Mouse (Mus musculus) lung, adult 18-20 months (tissue): ENCODE data around the gene Lamc2.
A peak's percentile ranks its signal among the peaks of the same experiment; 100 is the strongest.

Experiments used
- DNase-seq, 2 experiments: peaks; one replicate each; pipeline ENCODE4 v3.0.0; 2022; ENCODE audit warnings: mixed read lengths in 2 of 2

The Lamc2 gene

DNA sequence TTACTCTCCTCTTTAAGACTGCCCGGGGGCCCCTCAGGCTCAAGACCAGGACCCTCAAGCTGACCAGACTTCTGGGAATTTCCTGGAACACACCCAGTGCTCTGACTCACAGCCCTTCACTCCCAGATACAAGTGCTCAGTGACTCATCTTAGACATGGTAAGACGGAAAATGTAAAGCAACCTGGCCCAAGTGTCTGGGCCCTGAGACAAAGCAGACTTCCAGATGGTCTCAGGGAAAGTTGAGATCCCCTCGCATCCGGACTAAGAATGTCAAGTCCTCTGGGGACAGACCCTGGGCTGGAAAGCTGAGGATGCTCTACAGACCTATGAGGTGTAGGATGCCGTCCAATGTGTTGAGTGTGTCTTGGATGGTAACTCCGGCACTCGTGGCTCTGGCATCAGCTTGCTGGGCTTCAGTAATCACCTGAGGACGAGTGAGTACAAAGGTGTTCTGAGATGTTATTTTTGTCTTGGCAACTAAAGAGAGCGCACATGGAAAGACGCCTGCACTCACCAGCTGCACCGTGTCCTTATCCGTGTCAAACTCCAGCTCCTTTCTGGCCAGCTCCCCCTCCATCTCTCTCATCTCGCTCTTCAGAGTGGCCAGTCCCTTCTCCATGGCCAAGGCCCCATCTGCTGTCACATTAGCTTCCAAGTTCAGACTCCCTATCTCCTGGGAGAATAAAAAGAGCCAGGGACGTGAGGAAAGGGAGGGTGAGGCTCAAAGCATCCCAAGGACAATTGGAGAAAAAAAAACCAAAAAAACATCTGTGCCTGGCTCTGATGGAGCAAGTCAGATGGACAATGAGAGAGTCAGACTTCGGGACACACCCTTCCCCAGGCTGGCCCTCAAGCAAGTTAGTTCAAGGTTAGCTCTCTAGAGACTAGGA, 59.5 kb downstream of the Lamc2 start:
- peak in 1 of 2 experiments; percentile 51 for DNase-seq

DNA sequence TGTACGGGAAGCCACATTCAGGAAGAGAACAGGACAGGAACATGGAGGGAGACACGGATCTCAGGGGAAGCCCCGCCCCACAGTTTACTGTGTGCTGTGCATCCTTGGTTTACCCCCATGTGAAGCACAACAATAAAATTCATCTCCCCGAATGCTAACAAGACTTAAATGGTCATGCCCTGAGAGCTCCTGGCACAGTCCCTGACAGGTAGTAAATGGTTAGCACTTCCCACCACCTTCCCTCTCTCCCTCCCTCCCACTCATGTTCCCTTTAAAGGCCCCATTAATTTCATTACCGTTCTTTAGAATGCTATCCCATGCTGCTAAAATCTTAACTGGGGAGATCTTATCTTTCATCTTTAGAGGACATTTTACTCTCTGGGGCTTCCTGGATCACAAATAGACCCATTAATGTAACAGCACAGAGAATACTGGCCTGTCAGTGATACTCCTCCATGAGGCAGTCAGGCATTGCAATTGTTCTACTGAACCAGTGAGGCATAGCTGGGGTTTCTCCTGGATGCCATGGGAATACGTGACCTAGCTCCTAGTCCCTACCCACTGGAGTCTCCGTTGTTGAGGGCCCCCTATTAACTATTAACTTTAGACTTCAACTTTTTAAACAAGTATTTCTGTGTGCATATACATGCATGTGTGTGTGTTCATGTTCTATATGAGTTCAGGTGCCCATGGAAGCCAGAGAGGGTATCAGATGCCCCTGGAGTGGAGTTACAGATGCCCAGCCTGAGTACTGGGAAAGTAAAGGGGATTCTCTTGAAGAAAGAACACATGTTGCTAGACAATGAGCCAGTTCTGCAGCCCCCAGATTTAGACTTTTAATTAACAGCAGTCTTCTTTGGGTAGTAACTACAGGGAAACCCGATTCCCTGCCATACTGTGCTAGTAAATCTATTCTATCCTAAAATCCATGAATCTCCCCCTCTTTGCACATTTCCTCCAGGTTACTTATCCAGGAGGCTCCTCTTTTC, 60.7 kb downstream of the Lamc2 start:
- no peak for DNase-seq

DNA sequence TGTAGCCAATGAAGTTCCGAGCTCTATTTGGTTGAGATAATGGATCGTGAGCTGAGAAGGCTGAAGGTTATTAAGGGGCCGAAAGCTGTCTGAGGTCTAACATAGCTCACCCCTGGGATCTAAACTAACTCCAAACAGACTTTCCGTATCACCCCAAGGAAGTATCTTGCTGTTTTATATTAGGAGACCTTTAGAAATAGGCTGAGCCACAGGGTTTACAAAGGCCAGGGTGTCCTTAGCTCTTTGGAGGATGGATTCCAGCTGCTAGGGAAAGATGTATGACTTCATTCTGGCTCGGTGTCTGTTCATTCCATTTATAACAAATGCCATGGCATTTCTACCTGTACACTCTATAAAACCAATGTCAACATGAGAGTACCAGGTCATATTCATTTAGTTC, 61.7 kb downstream of the Lamc2 start:
- no peak for DNase-seq

GRCm38 (mm10) chr1:153122764-153123163, 63.5 kb downstream of the Lamc2 start:
- peak; percentile 41 to 56 for DNase-seq

- no peak for DNase-seq
Measured at GRCm38 (mm10) chr1:153121320-153121719, 64.9 kb downstream of the Lamc2 start.

GRCm38 (mm10) chr1:153120544-153120943, 65.7 kb downstream of the Lamc2 start:
- DNase-seq: no peak

DNA sequence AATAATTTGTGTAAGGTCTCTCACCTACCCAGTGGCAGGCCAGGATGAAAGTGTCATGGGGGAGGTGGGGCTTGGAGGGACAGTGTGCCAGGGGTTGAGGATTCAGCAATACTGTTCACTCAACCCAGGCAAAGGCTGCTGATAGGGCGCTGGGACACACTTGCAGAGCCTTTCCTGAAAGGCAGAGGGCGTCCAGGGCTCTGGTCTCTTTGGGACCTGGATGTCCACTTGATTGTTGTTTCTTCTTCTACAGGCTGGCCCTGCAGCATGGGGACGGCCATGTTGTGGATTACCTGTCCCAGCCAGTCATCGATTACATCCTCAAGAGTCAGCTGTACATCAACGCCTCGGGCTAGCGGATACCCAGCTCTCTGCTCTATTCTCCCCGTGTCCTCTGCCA, 70.9 kb downstream of the Lamc2 start:
- no peak for DNase-seq

- no peak for DNase-seq
Measured at GRCm38 (mm10) chr1:153111596-153111995, 74.7 kb downstream of the Lamc2 start.

DNA sequence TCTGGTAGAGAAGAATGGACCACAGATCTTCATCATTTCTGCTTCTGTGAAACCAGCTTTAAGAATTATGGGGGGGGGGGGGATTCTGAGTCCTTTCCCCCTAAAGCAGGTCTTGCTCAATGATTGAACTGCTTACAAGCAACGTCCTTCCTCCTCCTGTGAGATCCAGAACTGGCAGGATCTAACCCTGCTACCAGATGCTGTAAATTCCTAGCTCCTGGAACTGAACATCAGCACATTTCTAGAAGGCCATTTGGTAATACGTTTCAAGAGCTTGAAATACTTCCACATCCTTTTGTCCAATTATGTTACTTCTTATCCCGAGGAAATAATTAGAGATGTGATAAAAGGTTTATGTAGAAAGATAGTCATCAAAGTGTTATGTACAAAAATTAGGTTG, 76.4 kb downstream of the Lamc2 start:
- no peak for DNase-seq

- DNase-seq: no peak
Measured at GRCm38 (mm10) chr1:153109346-153109745, 76.9 kb downstream of the Lamc2 start.

GRCm38 (mm10) chr1:153107866-153108265, 78.4 kb downstream of the Lamc2 start:
- no peak for DNase-seq

DNA sequence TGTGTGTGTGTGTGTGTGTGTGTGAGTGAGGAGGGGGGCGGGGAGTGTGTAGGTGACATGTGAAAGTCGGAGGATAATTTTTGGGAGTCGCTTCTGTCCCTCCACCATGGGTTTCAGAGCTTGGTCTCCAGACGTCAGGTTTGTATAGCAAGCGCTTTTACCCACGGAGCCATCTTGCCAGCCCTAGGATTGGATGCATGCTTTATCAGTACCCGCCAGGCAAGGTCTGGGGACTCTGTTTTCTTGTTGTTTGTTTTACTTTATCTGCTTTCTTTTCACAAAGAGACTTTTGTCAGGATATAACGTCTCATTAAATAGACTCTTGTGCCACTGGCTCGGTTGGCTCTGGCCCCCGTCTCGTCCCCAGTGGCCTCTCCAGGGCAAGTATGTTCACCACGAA, 81.4 kb downstream of the Lamc2 start:
- DNase-seq: no peak

DNA sequence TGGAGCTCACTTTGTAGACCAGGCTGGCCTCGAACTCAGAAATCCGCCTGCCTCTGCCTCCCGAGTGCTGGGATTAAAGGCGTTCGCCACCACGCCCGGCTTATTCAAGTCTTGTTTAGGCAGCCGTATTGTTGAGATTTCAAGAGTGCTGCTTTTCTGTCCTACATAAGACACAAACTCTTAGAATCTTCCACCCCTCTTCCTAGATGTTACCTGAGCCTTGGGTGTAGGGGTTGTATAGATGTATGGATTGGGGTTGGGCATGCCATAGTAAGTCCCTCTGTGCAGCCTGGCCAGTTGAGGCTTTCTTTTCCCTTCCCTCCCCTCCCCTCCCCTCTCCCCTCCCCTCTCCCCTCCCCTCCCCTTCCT, 83.1 kb downstream of the Lamc2 start:
- DNase-seq: no peak

DNA sequence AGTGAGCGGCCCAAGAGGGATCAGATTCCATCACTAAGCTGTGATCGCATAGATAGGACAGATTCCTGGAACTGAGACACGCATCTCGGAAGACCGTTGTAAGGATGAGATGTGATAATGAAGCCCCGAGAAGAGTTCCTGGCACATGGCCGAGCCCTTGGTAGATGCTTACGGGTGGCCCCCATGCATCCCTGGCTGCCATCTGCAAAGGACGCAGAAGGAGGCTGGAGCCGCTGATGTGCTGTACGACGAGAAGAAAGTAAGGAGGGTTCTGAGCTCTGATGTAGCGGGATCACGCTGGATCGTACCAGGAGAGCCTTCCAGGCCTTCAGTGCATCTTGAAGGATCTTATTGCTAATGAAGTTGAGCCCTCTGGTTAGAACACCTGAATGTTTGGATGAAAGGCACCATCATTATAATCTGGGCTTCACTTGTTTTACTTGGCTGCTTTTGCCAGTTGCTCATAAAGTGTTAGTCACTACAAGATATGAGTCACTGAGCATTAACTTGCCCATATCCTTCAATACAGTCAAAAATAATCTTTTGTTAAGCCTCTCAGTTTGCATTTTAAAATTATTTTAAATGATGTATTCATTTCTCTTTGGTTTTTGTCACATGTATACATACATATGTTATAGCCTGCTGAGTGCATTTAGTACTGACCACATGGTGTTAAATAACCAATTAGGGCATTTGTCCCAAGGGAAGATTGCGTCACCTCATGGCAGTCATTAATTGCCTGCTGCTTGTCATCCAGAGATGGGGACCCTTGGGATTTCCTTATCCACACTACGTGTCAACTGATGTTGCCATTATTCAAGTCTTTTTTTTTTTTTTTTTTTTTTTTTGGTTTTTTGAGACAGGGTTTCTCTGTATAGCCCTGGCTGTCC, 83.7 kb downstream of the Lamc2 start:
- no peak for DNase-seq

DNA sequence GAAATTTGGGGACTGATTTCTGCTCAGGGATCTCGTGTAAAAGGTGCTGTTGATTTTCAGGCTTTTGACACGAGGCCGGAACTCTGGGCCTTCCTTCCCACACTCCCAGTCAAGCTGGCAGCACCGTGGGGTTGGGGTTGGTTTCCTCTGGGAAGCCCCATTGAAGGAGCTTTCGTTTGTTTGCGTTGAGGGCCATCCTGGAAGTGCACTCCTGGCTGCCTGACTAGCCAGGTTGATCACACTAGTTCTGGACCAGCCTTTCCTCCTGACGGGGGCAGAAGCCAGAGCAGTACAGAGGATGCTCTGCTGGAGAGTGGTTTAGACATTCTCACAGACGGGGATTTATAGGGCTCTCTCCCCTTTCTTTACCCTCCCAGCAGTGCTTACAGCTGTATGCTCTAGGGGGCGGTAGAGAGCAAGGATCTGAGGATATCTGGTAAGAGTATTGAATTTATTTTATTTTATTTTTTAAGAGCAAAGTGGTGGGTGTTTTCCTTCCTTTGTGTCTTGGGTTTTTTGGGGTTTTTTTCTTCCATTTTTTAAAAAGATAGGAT, 84.8 kb downstream of the Lamc2 start:
- peak; percentile 46 to 61 for DNase-seq

- DNase-seq: no peak
Measured at GRCm38 (mm10) chr1:153100912-153101311, 85.3 kb downstream of the Lamc2 start.

DNA sequence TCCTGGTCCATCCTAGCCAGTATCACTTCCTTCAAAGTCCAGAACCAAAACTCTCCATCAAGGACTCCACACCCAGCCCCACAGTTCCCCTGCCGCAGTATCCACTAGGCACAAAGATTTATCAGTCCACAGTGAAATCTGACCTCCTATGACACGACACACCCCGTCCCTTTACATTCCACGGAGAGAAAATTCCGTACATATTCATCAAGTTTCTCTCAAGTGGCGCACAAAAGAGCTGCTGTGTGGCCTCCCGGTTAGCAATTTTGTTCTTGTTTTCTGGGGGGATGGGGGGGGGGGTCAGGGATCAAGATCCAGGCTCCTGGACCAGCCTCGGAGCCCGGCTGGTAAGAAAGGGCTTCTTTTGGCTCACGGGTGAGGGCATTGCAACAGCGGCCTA, 87.7 kb downstream of the Lamc2 start:
- peak in 1 of 2 experiments; percentile 35 for DNase-seq

- no peak for DNase-seq
Measured at GRCm38 (mm10) chr1:153097017-153097675, 89.1 kb downstream of the Lamc2 start.

GRCm38 (mm10) chr1:153095826-153096727, 90.2 kb downstream of the Lamc2 start:
- DNase-seq: peak; percentile 76 to 83

DNA sequence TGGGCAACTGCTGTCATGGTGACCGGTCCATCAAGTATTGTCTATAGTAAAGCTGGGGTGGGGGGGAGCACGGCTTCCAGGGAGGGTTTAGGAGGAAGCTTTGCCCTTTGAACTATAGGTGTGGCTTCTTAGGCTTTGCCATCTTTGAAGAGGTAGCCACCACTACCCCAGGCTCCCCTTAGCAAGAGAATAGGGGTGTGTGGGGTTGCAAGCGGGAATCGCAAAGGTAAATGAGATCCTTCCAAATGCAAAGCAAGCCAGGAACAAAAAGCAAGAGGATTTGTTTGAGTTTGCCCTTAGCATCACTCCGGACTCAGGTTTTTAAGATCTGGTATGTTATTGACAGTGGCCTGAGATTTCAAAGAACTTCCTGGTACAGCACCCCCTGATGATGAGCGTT, 90.9 kb downstream of the Lamc2 start:
- DNase-seq: no peak
